Mouse (Mus musculus) MEL (cell line): ENCODE results near the gene Smarca2. TPM values are rescaled to one million over a fixed set of nuclear protein-coding genes. Genes with fewer than 3 reads are reported as not detected.

Experiments
- DNase-seq: peaks from one replicate; pipeline ENCODE4 v3.0.0; 2011; ENCODE audit warnings: low read depth, low spot score
- H3K27ac ChIP-seq: 2 replicates; pipeline ENCODE4 v1.5.1; 2012; ENCODE audit warnings: low read depth, mild to moderate bottlenecking, control low read depth, low read length, moderate library complexity; ENCODE audit not compliant: control insufficient read depth
- H3K27me3 ChIP-seq, 2 experiments: fragments of 150-350 bp in 1 of 2; sonication (generic) in 1 of 2; 2 replicates each; pipeline ENCODE4 v1.6.1; 2012; ENCODE audit warnings: low read length in 2 of 2, mild to moderate bottlenecking in 2 of 2, improper control_type of control experiment in 1 of 2, moderate library complexity in 1 of 2; ENCODE audit not compliant: insufficient read depth in 2 of 2, control insufficient read depth in 1 of 2
- H3K36me3 ChIP-seq, 2 experiments: 2 replicates each; pipeline ENCODE4 v1.6.1; 2012 to 2014; ENCODE audit warnings: low read length in 2 of 2, improper control_type of control experiment in 1 of 2, inconsistent platforms in 1 of 2, mild to moderate bottlenecking in 1 of 2; ENCODE audit not compliant: insufficient read depth in 2 of 2, control insufficient read depth in 1 of 2
- H3K4me1 ChIP-seq, 2 experiments: fragments of 150-350 bp in 1 of 2; sonication (generic) in 1 of 2; 2 replicates each; pipeline ENCODE4 v1.6.1; 2012; ENCODE audit warnings: low read length in 2 of 2, improper control_type of control experiment in 1 of 2, mild to moderate bottlenecking in 1 of 2; ENCODE audit not compliant: insufficient read depth in 2 of 2, control insufficient read depth in 1 of 2
- H3K4me3 ChIP-seq, 2 experiments: fragments of 150-350 bp in 1 of 2; sonication (generic) in 1 of 2; 2 replicates each; pipeline ENCODE4 v1.5.1; 2012; ENCODE audit warnings: low read depth in 2 of 2, low read length in 2 of 2, mild to moderate bottlenecking in 2 of 2, moderate library complexity in 2 of 2, control low read depth in 1 of 2, improper control_type of control experiment in 1 of 2; ENCODE audit not compliant: control insufficient read depth in 1 of 2, insufficient read depth in 1 of 2
- H3K79me2 ChIP-seq: 2 replicates; pipeline ENCODE4 v1.6.1; 2012; ENCODE audit warnings: mild to moderate bottlenecking, low read length, moderate library complexity; ENCODE audit not compliant: control insufficient read depth, poor library complexity, insufficient read depth
- H3K9ac ChIP-seq: 2 replicates; pipeline ENCODE4 v1.6.1; 2012; ENCODE audit warnings: low read depth, mild to moderate bottlenecking, control low read depth, low read length, moderate library complexity; ENCODE audit not compliant: control insufficient read depth, poor library complexity, severe bottlenecking
- H3K9me3 ChIP-seq: fragments of 150-350 bp; sonication (generic); replicated peaks from 2 replicates; pipeline ENCODE4 v1.6.1; 2012; ENCODE audit warnings: mild to moderate bottlenecking, low read length, improper control_type of control experiment, moderate library complexity; ENCODE audit not compliant: insufficient read depth
- BHLHE40 ChIP-seq: IDR thresholded peaks from 2 replicates; pipeline ENCODE4 v1.6.1; 2012; ENCODE audit warnings: low read depth, mild to moderate bottlenecking, inconsistent platforms, low read length, improper control_type of control experiment, borderline replicate concordance
- E2F4 ChIP-seq: IDR thresholded peaks from 2 replicates; pipeline ENCODE4 v1.6.1; 2011; ENCODE audit warnings: low read depth, low read length, improper control_type of control experiment, borderline replicate concordance
- ELF1 ChIP-seq: IDR thresholded peaks from 2 replicates; pipeline ENCODE4 v1.6.1; 2014; ENCODE audit warnings: low read depth, mild to moderate bottlenecking, inconsistent platforms, low read length, improper control_type of control experiment, moderate library complexity
- ETS1 ChIP-seq: IDR thresholded peaks from 2 replicates; pipeline ENCODE4 v1.6.1; 2012; ENCODE audit warnings: low read depth, mild to moderate bottlenecking, inconsistent platforms, low read length, improper control_type of control experiment, moderate library complexity
- GABPA ChIP-seq: IDR thresholded peaks from 2 replicates; pipeline ENCODE4 v1.6.1; 2012; ENCODE audit warnings: low read depth, mild to moderate bottlenecking, inconsistent platforms, low read length, improper control_type of control experiment, moderate library complexity
- GATA1 ChIP-seq: IDR thresholded peaks from 2 replicates; pipeline ENCODE4 v1.6.1; 2011; ENCODE audit warnings: low read depth, low read length, improper control_type of control experiment
- JUND ChIP-seq: IDR thresholded peaks from 2 replicates; pipeline ENCODE4 v1.6.1; 2011; ENCODE audit warnings: low read depth, mild to moderate bottlenecking, improper control_type of control experiment, low read length
- KAT2A ChIP-seq: conservative IDR thresholded peaks from 2 replicates; pipeline ENCODE4 v1.6.1; 2012; ENCODE audit warnings: low read depth, low read length, improper control_type of control experiment, inconsistent platforms
- MAFK ChIP-seq: IDR thresholded peaks from 2 replicates; pipeline ENCODE4 v1.6.1; 2011; ENCODE audit warnings: low read depth, mild to moderate bottlenecking, low read length, improper control_type of control experiment, borderline replicate concordance
- MAX ChIP-seq: IDR thresholded peaks from 2 replicates; pipeline ENCODE4 v1.6.1; 2011; ENCODE audit warnings: low read length, improper control_type of control experiment
- MYB ChIP-seq: IDR thresholded peaks from 2 replicates; pipeline ENCODE4 v1.6.1; 2011; ENCODE audit warnings: mild to moderate bottlenecking, low read depth, low read length, improper control_type of control experiment
- NELFE ChIP-seq: IDR thresholded peaks from 2 replicates; pipeline ENCODE4 v1.6.1; 2011; ENCODE audit warnings: low read depth, low read length, improper control_type of control experiment
- POLR2A ChIP-seq, 2 experiments: IDR thresholded peaks; 2 replicates each; pipeline ENCODE4 v1.6.1; 2011 to 2012; ENCODE audit warnings: low read length in 2 of 2, mild to moderate bottlenecking in 2 of 2, control low read depth in 1 of 2, improper control_type of control experiment in 1 of 2, low read depth in 1 of 2, moderate library complexity in 1 of 2; ENCODE audit not compliant: control insufficient read depth in 1 of 2, insufficient read depth in 1 of 2, poor library complexity in 1 of 2
- POLR2AphosphoS2 ChIP-seq: IDR thresholded peaks from 2 replicates; pipeline ENCODE4 v1.6.1; 2011; ENCODE audit warnings: low read length, improper control_type of control experiment
- POLR2AphosphoS5 ChIP-seq: IDR thresholded peaks from 2 replicates; pipeline ENCODE4 v1.6.1; 2012; ENCODE audit warnings: low read depth, borderline replicate concordance, mild to moderate bottlenecking, inconsistent platforms, low read length, moderate library complexity, mixed read lengths
- RAD21 ChIP-seq: IDR thresholded peaks from 2 replicates; pipeline ENCODE4 v1.6.1; 2011; ENCODE audit warnings: mild to moderate bottlenecking, low read depth, low read length, improper control_type of control experiment
- TAL1 ChIP-seq: IDR thresholded peaks from 2 replicates; pipeline ENCODE4 v1.6.1; 2012; ENCODE audit warnings: mild to moderate bottlenecking, inconsistent platforms, low read length, moderate library complexity, mixed read lengths
- UBTF ChIP-seq: IDR thresholded peaks from 2 replicates; pipeline ENCODE4 v1.6.1; 2012; ENCODE audit warnings: low read depth, mild to moderate bottlenecking, inconsistent platforms, low read length, improper control_type of control experiment, moderate library complexity, borderline replicate concordance; ENCODE audit not compliant: insufficient read depth
- USF1 ChIP-seq: IDR thresholded peaks from 2 replicates; pipeline ENCODE4 v1.6.1; 2014; ENCODE audit warnings: low read depth, mild to moderate bottlenecking, inconsistent platforms, low read length, improper control_type of control experiment, moderate library complexity
- USF2 ChIP-seq, 2 experiments: IDR thresholded peaks; 2 replicates each; pipeline ENCODE4 v1.6.1; 2011 to 2012; ENCODE audit warnings: improper control_type of control experiment in 2 of 2, low read length in 2 of 2, borderline replicate concordance in 1 of 2, inconsistent platforms in 1 of 2, low read depth in 1 of 2, mild to moderate bottlenecking in 1 of 2; ENCODE audit not compliant: insufficient read depth in 1 of 2
- ZC3H11A ChIP-seq: IDR thresholded peaks from 2 replicates; pipeline ENCODE4 v1.6.1; 2012; ENCODE audit warnings: low read depth, mild to moderate bottlenecking, inconsistent platforms, low read length, improper control_type of control experiment
- polyA plus RNA-seq, 2 experiments: library from polyadenylated mRNA; stranded (reverse) in 1 of 2; unstranded in 1 of 2; fragments of >175 nt in 1 of 2; fragments of >200 nt in 1 of 2; gene quantifications; 2 replicates each; pipeline versions ENCODE4 v1.2.1 to v1.2.4; 2012; ENCODE audit warnings: low replicate concordance in 2 of 2, low read depth in 1 of 2; ENCODE audit not compliant: insufficient read length in 2 of 2, insufficient read depth in 1 of 2, missing spikeins in 1 of 2
- total RNA-seq: library from RNA; depleted of rRNA; stranded (reverse); fragments of 300-350 nt; gene quantifications from 2 replicates; pipeline ENCODE4 v1.2.3, GENCODE M21; 2012

The Smarca2 gene
- total and polyA plus RNA-seq, 3 experiments: 6.6 to 23.2 TPM; not detected in 1

- Histone ChIP-seq H3K79me2 (peaks cover 5% of the 10 kb centered on the region; the same call in 1 of the 2 replicates), H3K4me1 (peaks cover 0 to 9% of the 10 kb centered on the region in 2 experiments; a peak in 2 of 4 replicates), H3K4me3 (no peak overlapping the region), H3K9me3 (no peaks in the 10 kb centered on the region), H3K9ac (no peak overlapping the region), H3K36me3 (peaks cover 3 to 12% of the 10 kb centered on the region in 2 experiments; a peak in 3 of 4 replicates), H3K27ac (no peak overlapping the region), H3K27me3 (no peaks in the 10 kb centered on the region)
- no peak for TF ChIP-seq MAX
- TF ChIP-seq POLR2AphosphoS5: 0 out of 2 replicates have a peak, but pooled peaks have one; percentile 62
- peak; percentile 36 for DNase-seq
Observed at GRCm38 (mm10) chr19:26630712-26631235, 25.9 kb downstream of the Smarca2 start.

GRCm38 (mm10) chr19:26632228-26632627 is 27.4 kb downstream of the Smarca2 start:
- peaks cover 0 to 9% of the 10 kb centered on the region in 2 experiments; a peak in 2 of 4 replicates for H3K4me1 ChIP-seq
- H3K4me3 ChIP-seq: no peak overlapping the region
- TF ChIP-seq JUND (no peak), POLR2AphosphoS5 (0 out of 2 replicates have a peak, but pooled peaks have one; percentile 12), NELFE (0 out of 2 replicates have a peak, but pooled peaks have one; percentile 12), ETS1 (0 out of 2 replicates have a peak, but pooled peaks have one; percentile 0), POLR2AphosphoS2 (peak; percentile 36; the same call in 1 of the 2 replicates), RAD21 (no peak), MYB (peak; percentile 25; the same call in 1 of the 2 replicates), MAFK (no peak), POLR2A (IDR thresholded peaks at IDR 0.05; ENCODE audit: control insufficient read depth in 1 of 2, insufficient read depth in 1 of 2, low read depth in 1 of 2, low read length in 2 of 2, poor library complexity in 1 of 2) (peak in 1 of 2 experiments; percentile 53; a peak in 2 of 4 replicates), GATA1 (0 out of 2 replicates have a peak, but pooled peaks have one; percentile 32)
- TF ChIP-seq, all 39 proteins: peak for 7
- Histone ChIP-seq H3K79me2 (peaks cover 5% of the 10 kb centered on the region; the same call in 1 of the 2 replicates), H3K27ac (no peak overlapping the region), H3K9ac (no peak overlapping the region), H3K9me3 (no peaks in the 10 kb centered on the region), H3K27me3 (no peaks in the 10 kb centered on the region), H3K36me3 (peaks cover 3 to 9% of the 10 kb centered on the region in 2 experiments; a peak in 3 of 4 replicates)
- DNase-seq: peak; percentile 57

GRCm38 (mm10) chr19:26640556-26640955 is 35.7 kb downstream of the Smarca2 start:
- Histone ChIP-seq H3K27me3 (no peaks in the 10 kb centered on the region), H3K9me3 (no peaks in the 10 kb centered on the region), H3K36me3 (peaks cover 0 to 23% of the 10 kb centered on the region in 2 experiments; a peak in 2 of 4 replicates), H3K27ac (no peak overlapping the region), H3K4me1 (peaks cover 16 to 21% of the 10 kb centered on the region in 2 experiments), H3K9ac (no peak overlapping the region), H3K79me2 (no peaks in the 10 kb centered on the region), H3K4me3 (no peak overlapping the region)
- TF ChIP-seq ELF1: no peak
- TF ChIP-seq BHLHE40: no peak
- no peak for TF ChIP-seq USF2 (IDR thresholded peaks at IDR 0.05; ENCODE audit: borderline replicate concordance in 1 of 2, insufficient read depth in 1 of 2, low read depth in 1 of 2, low read length in 2 of 2)
- TF ChIP-seq E2F4: no peak
- TF ChIP-seq KAT2A: no peak
- no peak for TF ChIP-seq ETS1
- no peak for TF ChIP-seq USF1
- no peak for TF ChIP-seq ZC3H11A
- no peak for TF ChIP-seq UBTF
- TF ChIP-seq GABPA: no peak
- no peak for TF ChIP-seq TAL1
- TF ChIP-seq JUND: no peak
- no peak for DNase-seq
